Mouse (Mus musculus) retina, postnatal 1 day (tissue): ENCODE data around the gene Acadvl.
"Not testable (repeated sequence)": the region's sequence is repeated elsewhere in the genome, so short reads cannot be mapped to it uniquely, and the experiment has no call there.

Experiments
- DNase-seq: peaks from one replicate; pipeline ENCODE4 v3.0.0-alpha.2; 2012

The Acadvl gene

GRCm38 (mm10) chr11:70026689-70027088 lies 11.5 kb upstream of the Acadvl start:
- peak; percentile 82 for DNase-seq

- DNase-seq, result no peak
Observed at GRCm38 (mm10) chr11:70024151-70024514, 8.9 kb upstream of the Acadvl start.

GRCm38 (mm10) chr11:70023481-70024150 lies 8.4 kb upstream of the Acadvl start:
- DNase-seq, result peak; percentile 69

GRCm38 (mm10) chr11:70021264-70022132 lies 6.3 kb upstream of the Acadvl start:
- DNase-seq, result peak; percentile 100

DNA sequence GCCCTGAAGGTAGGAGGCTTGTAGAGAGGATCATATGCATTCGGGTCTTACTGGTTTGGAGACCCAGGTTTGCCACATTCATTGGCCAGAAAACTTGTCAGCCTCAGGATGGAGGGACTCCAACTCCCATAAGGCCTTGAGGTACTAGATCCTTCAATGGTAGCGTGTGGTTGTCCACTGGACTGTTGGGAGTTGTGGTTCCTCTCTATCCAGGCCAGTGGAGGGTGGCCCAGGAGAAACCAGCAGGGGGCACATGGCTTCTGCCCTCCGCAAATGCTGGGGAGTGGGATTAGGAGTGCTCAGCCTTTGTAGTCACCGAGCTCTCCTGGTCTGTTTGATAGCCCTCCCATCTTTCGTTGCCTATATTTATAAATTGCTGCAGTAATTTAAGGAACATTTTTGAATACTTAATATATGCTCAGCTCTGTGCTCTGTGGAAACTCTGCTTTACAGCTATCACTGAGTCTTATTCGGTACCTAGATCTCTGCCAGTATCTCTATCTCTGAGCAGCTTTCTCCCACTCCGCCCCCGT lies 5.6 kb upstream of the Acadvl start:
- DNase-seq, result peak; percentile 94

GRCm38 (mm10) chr11:70020022-70020631 lies 4.9 kb upstream of the Acadvl start:
- DNase-seq, result no peak

- DNase-seq, result no peak
Observed at GRCm38 (mm10) chr11:70019495-70020021, 4.3 kb upstream of the Acadvl start.

DNA sequence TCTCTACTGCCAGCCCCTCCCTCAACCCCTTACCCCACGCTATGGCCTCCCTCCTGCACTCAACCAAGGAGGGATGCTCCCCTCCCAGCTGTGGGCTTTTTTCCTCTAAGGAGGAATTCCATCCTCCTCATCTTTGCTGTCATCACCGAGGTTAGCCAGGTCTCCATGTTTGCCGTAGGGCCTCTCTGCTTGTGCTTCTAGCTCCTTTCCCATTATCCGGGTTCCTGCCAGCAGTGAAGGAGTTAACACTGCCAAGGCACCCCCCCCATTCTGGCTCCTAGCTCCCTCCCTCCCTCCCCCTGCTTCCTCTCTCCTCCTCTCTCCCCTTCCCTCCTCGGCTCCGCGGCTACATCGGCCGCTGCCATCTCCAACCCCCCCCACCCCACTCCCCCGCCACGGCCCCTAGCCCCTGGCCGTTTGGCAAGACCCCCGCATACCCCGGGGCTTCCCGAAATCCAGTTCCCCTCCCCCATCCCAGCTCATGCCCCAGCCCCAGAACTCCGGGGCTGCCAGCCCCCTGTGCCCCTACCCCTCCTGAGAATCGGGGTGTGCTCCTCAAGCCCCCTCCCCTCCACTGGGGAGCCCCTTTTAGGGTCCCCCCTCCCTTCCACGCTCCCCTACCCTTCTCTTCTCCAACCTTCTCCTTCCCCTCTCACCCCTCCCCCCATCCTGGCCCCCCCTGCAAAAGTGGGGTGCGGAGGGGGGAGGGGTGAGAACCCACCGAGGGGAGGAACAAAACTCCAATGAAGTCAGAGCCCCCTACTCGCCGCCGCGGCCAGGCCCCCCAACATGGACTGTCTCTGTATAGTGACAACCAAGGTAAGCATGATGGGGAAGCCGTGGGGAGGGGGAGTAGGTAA lies 3.1 kb upstream of the Acadvl start:
- peak; percentile 88 for DNase-seq

- no peak for DNase-seq
Observed at GRCm38 (mm10) chr11:70017199-70017767, 2.1 kb upstream of the Acadvl start.

- no peak for DNase-seq
Observed at GRCm38 (mm10) chr11:70016669-70017068, 1.5 kb upstream of the Acadvl start, which contains the start of gene Dlg4. Dlg4 (plus strand) TSS chr11:70016942.

DNA sequence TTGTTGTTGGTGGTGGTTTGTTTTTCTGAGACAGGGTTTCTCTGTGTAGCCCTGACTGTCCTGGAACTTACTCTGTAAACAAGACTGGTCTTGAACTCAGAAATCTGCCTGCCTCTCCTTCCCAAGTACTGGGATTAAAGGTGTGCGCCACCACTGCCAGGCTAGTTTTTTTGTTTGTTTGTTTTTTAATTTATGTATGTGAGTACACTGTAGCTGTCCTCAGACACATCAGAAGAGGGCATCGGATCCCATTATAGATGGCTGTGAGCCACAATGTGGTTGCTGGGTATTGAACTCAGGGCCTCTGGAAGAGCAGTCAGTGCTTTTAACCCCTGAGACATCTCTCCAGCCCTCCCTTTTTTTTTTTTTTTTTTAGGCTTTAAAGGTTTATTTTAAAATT lies 966 bp upstream of the Acadvl start:
- not testable (repeated sequence) for DNase-seq

DNA sequence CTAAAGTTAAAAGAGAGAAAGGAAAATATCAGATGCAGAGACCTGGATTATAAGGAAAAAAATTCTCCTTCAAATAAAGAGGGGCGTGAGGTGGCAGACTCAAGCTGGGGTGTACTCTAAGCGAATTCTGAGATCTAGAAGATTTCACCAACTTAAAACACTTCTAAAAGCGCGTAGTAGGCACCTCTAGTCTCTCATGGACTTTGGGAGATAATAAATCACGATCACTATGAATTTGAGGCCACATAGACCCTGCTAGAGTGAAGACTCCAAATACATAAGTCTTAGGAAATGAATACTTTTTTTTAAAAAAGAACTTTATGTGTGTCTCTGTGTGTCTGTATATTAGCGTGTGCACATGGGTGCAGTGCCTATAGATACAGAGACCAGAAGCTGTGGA lies 466 bp upstream of the Acadvl start:
- DNase-seq, result no peak

DNA sequence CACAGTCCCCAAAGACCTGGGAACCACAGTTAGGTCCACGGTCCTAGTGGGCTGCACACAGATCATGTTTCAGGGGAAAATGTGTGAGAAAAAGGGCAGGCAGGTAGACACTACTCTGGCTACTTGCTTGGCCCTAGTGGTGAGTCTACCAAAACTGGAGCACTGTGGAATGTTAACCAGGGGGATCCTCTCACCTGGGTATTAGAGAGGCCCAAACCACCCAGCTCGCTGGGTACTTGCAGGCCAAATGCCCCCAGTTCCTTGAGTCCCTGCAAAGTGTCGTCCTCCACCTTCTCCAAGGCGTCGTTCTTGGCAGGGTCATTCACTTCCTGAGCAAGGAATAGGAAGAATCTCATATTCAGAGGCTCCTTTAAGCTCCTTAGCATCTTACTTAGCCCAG lies 1.2 kb downstream of the Acadvl start:
- no peak for DNase-seq

GRCm38 (mm10) chr11:70013408-70013807 lies 1.8 kb downstream of the Acadvl start:
- DNase-seq, result no peak

- no peak for DNase-seq
Observed at GRCm38 (mm10) chr11:70012931-70013330, 2.3 kb downstream of the Acadvl start.

- no peak for DNase-seq
Observed at GRCm38 (mm10) chr11:70010961-70011360, 4.2 kb downstream of the Acadvl start.

GRCm38 (mm10) chr11:70010548-70010947 lies 4.7 kb downstream of the Acadvl start:
- no peak for DNase-seq

- no peak for DNase-seq
Observed at GRCm38 (mm10) chr11:70010033-70010432, 5.2 kb downstream of the Acadvl start.

DNA sequence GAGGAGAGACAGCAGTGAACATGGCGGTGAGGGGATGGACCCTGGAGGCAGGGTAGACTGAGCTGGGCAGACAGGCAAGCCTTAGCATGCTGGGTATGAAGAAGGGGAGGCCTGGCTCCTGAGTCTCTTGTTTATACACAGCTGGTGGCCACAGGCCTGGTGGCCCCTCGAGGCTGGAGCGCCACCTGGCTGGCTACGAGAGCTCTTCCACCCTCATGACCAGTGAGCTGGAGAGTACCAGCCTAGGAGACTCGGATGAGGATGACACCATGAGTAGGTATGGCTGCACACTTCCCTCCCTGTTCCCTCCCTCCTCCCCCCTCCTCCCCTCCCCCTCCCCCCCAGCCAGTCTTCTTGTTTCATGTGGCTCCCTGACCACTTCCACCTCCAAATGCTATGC lies 9.7 kb downstream of the Acadvl start:
- peak; percentile 52 for DNase-seq

GRCm38 (mm10) chr11:70002471-70002870 lies 12.7 kb downstream of the Acadvl start:
- DNase-seq, result no peak

DNA sequence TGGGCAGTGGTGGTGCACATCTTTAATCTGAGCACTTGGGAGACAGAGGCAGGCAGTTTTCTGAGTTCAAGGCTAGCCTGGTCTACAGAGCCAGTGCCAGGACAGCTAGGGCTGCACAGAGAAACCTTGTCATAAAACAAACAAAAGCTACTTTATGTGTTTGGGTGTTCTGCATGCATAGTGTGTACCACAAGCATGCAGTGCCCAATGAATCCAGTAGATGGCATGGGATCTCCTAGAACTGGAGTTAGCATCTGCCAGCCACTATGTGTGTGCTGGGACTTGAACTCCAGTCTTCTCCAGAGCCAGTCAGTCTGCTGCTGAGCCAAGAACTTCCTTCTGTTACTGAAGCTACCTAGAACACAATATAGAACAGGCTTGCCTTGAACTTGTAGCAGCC lies 13.3 kb downstream of the Acadvl start:
- DNase-seq, result peak; percentile 75

GRCm38 (mm10) chr11:70001159-70001558 lies 14.1 kb downstream of the Acadvl start:
- DNase-seq, result no peak
